Mouse (Mus musculus): ENCODE data around the gene Grip2. TPM values are rescaled to one million over a fixed set of nuclear protein-coding genes. Genes with fewer than 3 reads are reported as not detected.

The Grip2 gene
- polyA plus RNA-seq, 1 experiment from 2014 or later = 13.6 TPM

- Histone ChIP-seq H3K27ac (ENCODE audit: low read length) (peak overlapping the region; percentile 63), H3K4me1 (replicated peaks; ENCODE audit: control insufficient read depth, insufficient read depth, low read length) (peaks cover 16% of the 10 kb centered on the region), H3K4me3 (replicated peaks; ENCODE audit: low read length) (peak overlapping the region; percentile 49), H3K9me3 (ENCODE audit: control insufficient read depth, low read length) (no peaks in the 10 kb centered on the region), H3K9ac (replicated peaks; ENCODE audit: low read depth, low read length) (peak overlapping the region; percentile 71), H3K4me2 (ENCODE audit: low read length) (peak overlapping the region; percentile 42), H3K36me3 (ENCODE audit: control insufficient read depth, insufficient read depth) (no peaks in the 10 kb centered on the region), H3K27me3 (replicated peaks; ENCODE audit: control insufficient read depth, insufficient read depth, low read length) (0 out of 2 replicates have a peak, but pooled peaks cover 2% of the 10 kb centered on the region)
- peak; percentile 74 for ATAC-seq
- under 1% methylated on average over 23 of the region's 23 CpGs for WGBS
These were observed 19.9 kb downstream of the Grip2 start for GRCm38 (mm10) chr6:91807169-91807568.

GRCm38 (mm10) chr6:91804177-91804576, 22.9 kb downstream of the Grip2 start:
- H3K27ac ChIP-seq (ENCODE audit: low read length) = no peak overlapping the region
- H3K27me3 ChIP-seq (replicated peaks; ENCODE audit: control insufficient read depth, insufficient read depth, low read length) = 0 out of 2 replicates have a peak, but pooled peaks cover 2% of the 10 kb centered on the region
- no peak for ATAC-seq
- peaks cover 16% of the 10 kb centered on the region for H3K4me1 ChIP-seq (replicated peaks; ENCODE audit: control insufficient read depth, insufficient read depth, low read length)
- no peak overlapping the region for H3K9ac ChIP-seq (replicated peaks; ENCODE audit: low read depth, low read length)
- H3K36me3 ChIP-seq (ENCODE audit: control insufficient read depth, insufficient read depth) = no peaks in the 10 kb centered on the region
- H3K9me3 ChIP-seq (ENCODE audit: control insufficient read depth, low read length) = no peaks in the 10 kb centered on the region
- H3K4me2 ChIP-seq (ENCODE audit: low read length) = peak overlapping the region; percentile 42
- H3K4me3 ChIP-seq (replicated peaks; ENCODE audit: low read length) = no peak overlapping the region
- WGBS = 51% methylated on average over 7 of the region's 7 CpGs

GRCm38 (mm10) chr6:91798496-91798895, 28.6 kb downstream of the Grip2 start:
- Histone ChIP-seq H3K9me3 (ENCODE audit: control insufficient read depth, low read length) (no peaks in the 10 kb centered on the region), H3K4me1 (replicated peaks; ENCODE audit: control insufficient read depth, insufficient read depth, low read length) (no peaks in the 10 kb centered on the region; the same call in 1 of the 2 replicates), H3K4me2 (ENCODE audit: low read length) (no peak overlapping the region), H3K4me3 (replicated peaks; ENCODE audit: low read length) (no peak overlapping the region), H3K36me3 (ENCODE audit: control insufficient read depth, insufficient read depth) (no peaks in the 10 kb centered on the region), H3K27me3 (replicated peaks; ENCODE audit: control insufficient read depth, insufficient read depth, low read length) (no peaks in the 10 kb centered on the region), H3K9ac (replicated peaks; ENCODE audit: low read depth, low read length) (no peak overlapping the region), H3K27ac (ENCODE audit: low read length) (no peak overlapping the region)
- ATAC-seq = peak; percentile 31; the same call in 1 of the 2 replicates
- WGBS = 65% methylated on average over 12 of the region's 12 CpGs

- no peak overlapping the region for H3K4me3 ChIP-seq (replicated peaks; ENCODE audit: low read length)
- no peak for ATAC-seq
- 90% methylated on average over 4 of the region's 4 CpGs for WGBS
- no peaks in the 10 kb centered on the region for H3K27me3 ChIP-seq (replicated peaks; ENCODE audit: control insufficient read depth, insufficient read depth, low read length)
- H3K9me3 ChIP-seq (ENCODE audit: control insufficient read depth, low read length) = no peaks in the 10 kb centered on the region
- H3K9ac ChIP-seq (replicated peaks; ENCODE audit: low read depth, low read length) = no peak overlapping the region
- no peaks in the 10 kb centered on the region for H3K36me3 ChIP-seq (ENCODE audit: control insufficient read depth, insufficient read depth)
- no peak overlapping the region for H3K27ac ChIP-seq (ENCODE audit: low read length)
- H3K4me2 ChIP-seq (ENCODE audit: low read length) = no peak overlapping the region
- H3K4me1 ChIP-seq (replicated peaks; ENCODE audit: control insufficient read depth, insufficient read depth, low read length) = no peaks in the 10 kb centered on the region; the same call in 1 of the 2 replicates
These were observed 30.3 kb downstream of the Grip2 start for GRCm38 (mm10) chr6:91796736-91797135.

GRCm38 (mm10) chr6:91796064-91796463, 31.0 kb downstream of the Grip2 start:
- H3K9ac ChIP-seq (replicated peaks; ENCODE audit: low read depth, low read length) = no peak overlapping the region
- H3K4me1 ChIP-seq (replicated peaks; ENCODE audit: control insufficient read depth, insufficient read depth, low read length) = no peaks in the 10 kb centered on the region; the same call in 1 of the 2 replicates
- H3K36me3 ChIP-seq (ENCODE audit: control insufficient read depth, insufficient read depth) = no peaks in the 10 kb centered on the region
- H3K4me3 ChIP-seq (replicated peaks; ENCODE audit: low read length) = no peak overlapping the region
- no peaks in the 10 kb centered on the region for H3K9me3 ChIP-seq (ENCODE audit: control insufficient read depth, low read length)
- no peak overlapping the region for H3K27ac ChIP-seq (ENCODE audit: low read length)
- no peak for ATAC-seq
- H3K4me2 ChIP-seq (ENCODE audit: low read length) = no peak overlapping the region
- no peaks in the 10 kb centered on the region for H3K27me3 ChIP-seq (replicated peaks; ENCODE audit: control insufficient read depth, insufficient read depth, low read length)
- WGBS = 67% methylated on average over 9 of the region's 9 CpGs

GRCm38 (mm10) chr6:91795640-91796039, 31.4 kb downstream of the Grip2 start:
- Histone ChIP-seq H3K9me3 (ENCODE audit: control insufficient read depth, low read length) (no peaks in the 10 kb centered on the region), H3K36me3 (ENCODE audit: control insufficient read depth, insufficient read depth) (no peaks in the 10 kb centered on the region), H3K4me2 (ENCODE audit: low read length) (no peak overlapping the region), H3K4me3 (replicated peaks; ENCODE audit: low read length) (no peak overlapping the region), H3K27ac (ENCODE audit: low read length) (no peak overlapping the region), H3K27me3 (replicated peaks; ENCODE audit: control insufficient read depth, insufficient read depth, low read length) (no peaks in the 10 kb centered on the region), H3K4me1 (replicated peaks; ENCODE audit: control insufficient read depth, insufficient read depth, low read length) (no peaks in the 10 kb centered on the region; the same call in 1 of the 2 replicates), H3K9ac (replicated peaks; ENCODE audit: low read depth, low read length) (no peak overlapping the region)
- WGBS = 61% methylated on average over 3 of the region's 3 CpGs
- ATAC-seq = no peak

- WGBS = 84% methylated on average over 9 of the region's 9 CpGs
- Histone ChIP-seq H3K9me3 (ENCODE audit: control insufficient read depth, low read length) (no peaks in the 10 kb centered on the region), H3K27me3 (replicated peaks; ENCODE audit: control insufficient read depth, insufficient read depth, low read length) (no peaks in the 10 kb centered on the region), H3K36me3 (ENCODE audit: control insufficient read depth, insufficient read depth) (no peaks in the 10 kb centered on the region), H3K4me1 (replicated peaks; ENCODE audit: control insufficient read depth, insufficient read depth, low read length) (no peaks in the 10 kb centered on the region), H3K4me3 (replicated peaks; ENCODE audit: low read length) (no peak overlapping the region), H3K9ac (replicated peaks; ENCODE audit: low read depth, low read length) (no peak overlapping the region), H3K27ac (ENCODE audit: low read length) (no peak overlapping the region), H3K4me2 (ENCODE audit: low read length) (no peak overlapping the region)
- ATAC-seq = no peak
These were observed 38.7 kb downstream of the Grip2 start for GRCm38 (mm10) chr6:91788311-91788798.

GRCm38 (mm10) chr6:91785018-91785417, 42.0 kb downstream of the Grip2 start:
- Histone ChIP-seq H3K36me3 (ENCODE audit: control insufficient read depth, insufficient read depth) (no peaks in the 10 kb centered on the region), H3K4me2 (ENCODE audit: low read length) (no peak overlapping the region), H3K27me3 (replicated peaks; ENCODE audit: control insufficient read depth, insufficient read depth, low read length) (no peaks in the 10 kb centered on the region), H3K27ac (ENCODE audit: low read length) (no peak overlapping the region), H3K4me3 (replicated peaks; ENCODE audit: low read length) (no peak overlapping the region), H3K9ac (replicated peaks; ENCODE audit: low read depth, low read length) (no peak overlapping the region), H3K9me3 (ENCODE audit: control insufficient read depth, low read length) (no peaks in the 10 kb centered on the region), H3K4me1 (replicated peaks; ENCODE audit: control insufficient read depth, insufficient read depth, low read length) (no peaks in the 10 kb centered on the region)
- 92% methylated on average over 3 of the region's 3 CpGs for WGBS
- no peak for ATAC-seq

GRCm38 (mm10) chr6:91779206-91779605, 47.8 kb downstream of the Grip2 start:
- Histone ChIP-seq H3K9ac (replicated peaks; ENCODE audit: low read depth, low read length) (no peak overlapping the region), H3K4me2 (ENCODE audit: low read length) (no peak overlapping the region), H3K4me1 (replicated peaks; ENCODE audit: control insufficient read depth, insufficient read depth, low read length) (no peaks in the 10 kb centered on the region), H3K27me3 (replicated peaks; ENCODE audit: control insufficient read depth, insufficient read depth, low read length) (no peaks in the 10 kb centered on the region), H3K36me3 (ENCODE audit: control insufficient read depth, insufficient read depth) (no peaks in the 10 kb centered on the region), H3K9me3 (ENCODE audit: control insufficient read depth, low read length) (no peaks in the 10 kb centered on the region), H3K4me3 (replicated peaks; ENCODE audit: low read length) (no peak overlapping the region), H3K27ac (ENCODE audit: low read length) (no peak overlapping the region)
- WGBS = 73% methylated on average over 8 of the region's 9 CpGs
- no peak for ATAC-seq

- H3K9me3 ChIP-seq (ENCODE audit: control insufficient read depth, low read length) = no peaks in the 10 kb centered on the region; the same call in 1 of the 2 replicates
- H3K4me1 ChIP-seq (replicated peaks; ENCODE audit: control insufficient read depth, insufficient read depth, low read length) = no peaks in the 10 kb centered on the region
- no peak overlapping the region for H3K9ac ChIP-seq (replicated peaks; ENCODE audit: low read depth, low read length)
- H3K27ac ChIP-seq (ENCODE audit: low read length) = no peak overlapping the region
- H3K27me3 ChIP-seq (replicated peaks; ENCODE audit: control insufficient read depth, insufficient read depth, low read length) = no peaks in the 10 kb centered on the region
- ATAC-seq = peak; percentile 73
- H3K4me2 ChIP-seq (ENCODE audit: low read length) = no peak overlapping the region
- WGBS = 13% methylated on average over 9 of the region's 9 CpGs
- no peak overlapping the region for H3K4me3 ChIP-seq (replicated peaks; ENCODE audit: low read length)
- peaks cover 4% of the 10 kb centered on the region; the same call in 1 of the 2 replicates for H3K36me3 ChIP-seq (ENCODE audit: control insufficient read depth, insufficient read depth)
These were observed 50.5 kb downstream of the Grip2 start for GRCm38 (mm10) chr6:91776543-91776942.

Data from forebrain, embryonic 16.5 days (tissue).